Mouse (Mus musculus): Measurements from ENCODE around the gene Lmntd1.
A peak's percentile ranks its signal among the peaks of the same experiment; 100 is the strongest.

Lmntd1 gene

GRCm38 (mm10) chr6:145435156-145435555, 179.0 kb downstream of the Lmntd1 start:
- no peak for DNase-seq (ENCODE audit: low spot score in 2 of 2)

- DNase-seq (ENCODE audit: low spot score in 2 of 2), result no peak
Measured at GRCm38 (mm10) chr6:145433897-145434296, 180.2 kb downstream of the Lmntd1 start.

- no peak for DNase-seq (ENCODE audit: low spot score in 2 of 2)
Measured at GRCm38 (mm10) chr6:145432711-145433708, 181.1 kb downstream of the Lmntd1 start.

- no peak for DNase-seq (ENCODE audit: low spot score in 2 of 2)
Measured at GRCm38 (mm10) chr6:145431747-145432146, 182.4 kb downstream of the Lmntd1 start.

GRCm38 (mm10) chr6:145427411-145427810, 186.7 kb downstream of the Lmntd1 start:
- no peak for DNase-seq (ENCODE audit: low spot score in 2 of 2)

- no peak for DNase-seq (ENCODE audit: low spot score in 2 of 2)
Measured at GRCm38 (mm10) chr6:145426501-145426900, 187.6 kb downstream of the Lmntd1 start.

GRCm38 (mm10) chr6:145424156-145424555, 190.0 kb downstream of the Lmntd1 start:
- no peak for DNase-seq (ENCODE audit: low spot score in 2 of 2)

GRCm38 (mm10) chr6:145423484-145423883, 190.6 kb downstream of the Lmntd1 start:
- no peak for DNase-seq (ENCODE audit: low spot score in 2 of 2)

GRCm38 (mm10) chr6:145421666-145422065, 192.5 kb downstream of the Lmntd1 start:
- no peak for DNase-seq (ENCODE audit: low spot score in 2 of 2)

- no peak for DNase-seq (ENCODE audit: low spot score in 2 of 2)
Measured at GRCm38 (mm10) chr6:145420407-145420806, 193.7 kb downstream of the Lmntd1 start.

GRCm38 (mm10) chr6:145418856-145419255, 195.3 kb downstream of the Lmntd1 start:
- no peak for DNase-seq (ENCODE audit: low spot score in 2 of 2)

- DNase-seq (ENCODE audit: low spot score in 2 of 2), result no peak
Measured at GRCm38 (mm10) chr6:145417720-145418440, 196.2 kb downstream of the Lmntd1 start.

GRCm38 (mm10) chr6:145417014-145417719, 197.0 kb downstream of the Lmntd1 start:
- DNase-seq (ENCODE audit: low spot score in 2 of 2), result peak in 1 of 2 experiments; percentile 25

- no peak for DNase-seq (ENCODE audit: low spot score in 2 of 2)
Measured at GRCm38 (mm10) chr6:145404369-145405051, 209.6 kb downstream of the Lmntd1 start.

- DNase-seq (ENCODE audit: low spot score in 2 of 2), result no peak
Measured at GRCm38 (mm10) chr6:145401140-145401539, 213.0 kb downstream of the Lmntd1 start.

GRCm38 (mm10) chr6:145397881-145398280, 216.2 kb downstream of the Lmntd1 start:
- DNase-seq (ENCODE audit: low spot score in 2 of 2), result no peak

- peak in 1 of 2 experiments; percentile 4 for DNase-seq (ENCODE audit: low spot score in 2 of 2)
Measured at GRCm38 (mm10) chr6:145396534-145396933, 217.6 kb downstream of the Lmntd1 start.

GRCm38 (mm10) chr6:145390421-145390820, 223.7 kb downstream of the Lmntd1 start:
- DNase-seq (ENCODE audit: low spot score in 2 of 2), result no peak

- peak; percentile 39 to 44 for DNase-seq (ENCODE audit: low spot score in 2 of 2)
Measured at GRCm38 (mm10) chr6:145389904-145390303, 224.2 kb downstream of the Lmntd1 start.

GRCm38 (mm10) chr6:145387378-145387777, 226.7 kb downstream of the Lmntd1 start:
- peak; percentile 17 to 31 for DNase-seq (ENCODE audit: low spot score in 2 of 2)

Measured in frontal cortex, postnatal 10 days (tissue).